Mouse (Mus musculus) layer of hippocampus, adult 9-11 months (tissue): ENCODE data around the gene Tmem63b.

Source experiments
- DNase-seq: peaks from one replicate; pipeline ENCODE4 v3.0.0; 2022

The Tmem63b gene

DNA sequence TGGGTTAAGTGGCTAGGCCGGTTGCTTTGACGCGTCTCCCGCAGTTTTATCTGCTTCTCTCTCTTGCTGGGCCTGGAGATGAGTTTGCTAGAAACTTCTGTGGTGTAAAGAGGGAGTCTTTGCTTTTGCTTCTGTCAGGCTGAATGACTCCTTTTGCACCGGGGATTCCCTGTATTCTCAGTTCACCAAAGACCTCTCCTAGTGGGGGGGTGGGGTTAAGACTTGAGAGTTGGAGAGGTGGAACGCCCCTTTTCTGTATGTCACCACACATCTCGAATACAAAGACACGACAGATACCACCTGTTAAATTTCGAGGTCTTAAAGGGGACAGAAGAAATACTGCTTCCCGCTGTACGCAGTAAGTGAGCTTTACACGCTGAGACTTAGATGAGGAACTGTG, at the start of gene Tmem63b:
TSS of gene Tmem63b (minus strand) at position 190 of the 400 bp plus-strand sequence.
- DNase-seq = no peak

DNA sequence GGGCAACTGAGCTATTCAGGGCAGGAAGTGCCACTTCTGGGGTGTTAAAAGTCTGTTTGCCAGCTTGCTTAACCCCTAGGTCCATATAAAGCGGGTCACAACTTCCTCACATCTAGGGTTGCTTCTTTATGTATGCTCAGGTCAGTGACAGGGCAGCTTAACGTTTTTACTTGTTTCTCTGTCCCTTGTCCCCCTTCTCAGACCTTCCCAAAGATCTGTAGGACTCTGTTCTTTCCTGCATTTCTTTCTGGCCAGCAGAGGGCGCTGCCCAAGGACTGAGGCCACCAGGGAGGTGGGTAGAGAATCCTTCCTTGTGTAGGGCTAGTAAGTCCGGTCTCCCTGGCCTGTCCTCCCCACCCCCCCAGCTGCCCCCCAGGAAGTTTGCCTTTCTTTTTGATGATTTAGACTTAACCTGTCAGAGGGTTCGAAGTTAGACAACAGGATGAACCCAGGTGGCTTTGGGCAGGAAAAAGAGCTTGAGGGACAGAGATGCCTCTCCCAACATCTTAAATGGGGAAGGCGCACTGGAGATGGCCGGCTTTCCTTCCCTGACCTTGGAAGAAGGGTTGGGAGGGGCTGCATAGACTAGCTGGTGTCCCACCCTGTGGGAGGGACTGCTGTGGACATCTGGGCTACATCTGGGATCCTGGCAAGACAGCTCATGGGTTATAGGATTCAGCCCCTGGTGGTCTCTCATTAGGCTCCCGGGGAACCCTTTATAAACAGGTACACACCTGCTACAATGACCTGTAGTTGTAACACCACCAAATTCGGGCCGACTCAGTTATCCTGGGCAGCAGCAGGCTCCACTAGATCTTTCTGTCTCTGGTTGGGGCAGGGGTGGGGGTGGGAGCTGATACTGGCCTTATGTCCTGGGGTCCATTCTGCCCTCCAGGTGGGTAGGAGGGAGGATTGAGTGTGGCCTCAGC, 48.9 kb upstream of the Tmem63b start:
- DNase-seq = peak; percentile 76

DNA sequence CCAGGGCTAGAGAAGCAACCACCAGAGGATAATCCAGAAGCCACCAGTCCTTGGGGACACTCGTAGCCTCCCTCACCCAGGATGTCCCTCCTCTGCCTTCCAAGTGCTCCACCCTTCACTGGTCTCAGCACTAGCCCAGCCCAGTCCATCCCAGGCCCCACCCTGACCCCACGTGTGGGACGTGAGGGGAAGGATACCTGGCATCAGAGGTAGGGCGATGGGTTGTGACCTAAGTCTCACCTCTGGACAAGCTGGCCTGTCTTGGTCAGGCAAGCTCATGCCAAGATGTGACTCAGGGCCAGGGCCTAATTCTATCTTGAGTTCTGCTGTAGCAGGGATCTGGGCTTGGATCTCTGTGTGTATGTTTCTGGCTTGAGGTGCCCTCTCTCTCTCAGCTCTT, 48.2 kb upstream of the Tmem63b start:
- DNase-seq = no peak

DNA sequence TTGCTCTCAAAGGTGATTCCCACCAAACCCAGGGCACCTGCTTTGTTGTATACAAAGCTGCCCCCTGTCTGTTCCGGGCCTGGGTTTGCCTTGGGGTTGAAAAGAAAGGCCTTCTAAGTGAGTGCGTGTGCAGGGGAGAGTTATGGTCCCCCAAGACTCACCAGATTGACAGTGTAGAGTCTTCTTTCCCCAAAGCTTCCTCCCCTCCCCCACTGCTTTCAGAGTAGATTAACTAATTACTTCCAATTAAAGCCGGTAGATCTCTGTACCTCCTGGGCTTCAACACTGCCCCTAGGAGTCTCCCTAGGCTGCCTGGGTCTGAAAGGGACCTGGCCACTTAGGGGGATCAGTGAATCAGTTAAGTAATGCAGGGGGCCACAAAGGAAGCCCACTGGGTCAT, 47.6 kb upstream of the Tmem63b start:
- no peak for DNase-seq

DNA sequence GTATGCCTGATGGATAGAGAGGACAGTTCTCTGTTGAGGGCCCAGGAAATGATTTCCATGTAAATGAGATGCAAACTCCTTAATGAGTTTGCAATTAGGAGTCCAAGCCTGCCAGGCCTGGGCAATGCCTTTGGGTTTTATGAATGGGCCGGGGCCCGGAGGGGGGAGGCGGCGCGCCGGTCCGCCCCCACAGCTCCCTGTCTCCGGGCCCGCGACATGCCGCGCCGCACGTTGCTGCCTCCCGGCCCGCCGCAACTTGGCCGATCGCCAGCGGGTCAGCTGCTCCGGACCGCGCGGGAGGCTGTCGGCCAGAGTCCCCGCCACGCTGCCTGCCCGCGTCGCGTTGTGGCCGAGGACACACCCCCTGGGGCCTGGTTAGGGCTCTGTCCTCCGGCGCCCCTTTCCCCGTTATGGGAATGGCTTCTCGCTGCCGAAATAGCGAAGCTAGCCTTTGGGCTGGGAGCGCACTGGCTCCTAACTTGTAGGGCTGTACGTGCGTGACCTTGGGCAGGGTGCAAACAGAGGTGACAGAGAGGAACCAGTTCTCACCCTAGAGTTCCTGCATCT, 47.1 kb upstream of the Tmem63b start, which contains the start of gene 1600014C23Rik:
TSS of gene 1600014C23Rik (minus strand) at position 110 of the 567 bp plus-strand sequence.
- peak; percentile 73 for DNase-seq

DNA sequence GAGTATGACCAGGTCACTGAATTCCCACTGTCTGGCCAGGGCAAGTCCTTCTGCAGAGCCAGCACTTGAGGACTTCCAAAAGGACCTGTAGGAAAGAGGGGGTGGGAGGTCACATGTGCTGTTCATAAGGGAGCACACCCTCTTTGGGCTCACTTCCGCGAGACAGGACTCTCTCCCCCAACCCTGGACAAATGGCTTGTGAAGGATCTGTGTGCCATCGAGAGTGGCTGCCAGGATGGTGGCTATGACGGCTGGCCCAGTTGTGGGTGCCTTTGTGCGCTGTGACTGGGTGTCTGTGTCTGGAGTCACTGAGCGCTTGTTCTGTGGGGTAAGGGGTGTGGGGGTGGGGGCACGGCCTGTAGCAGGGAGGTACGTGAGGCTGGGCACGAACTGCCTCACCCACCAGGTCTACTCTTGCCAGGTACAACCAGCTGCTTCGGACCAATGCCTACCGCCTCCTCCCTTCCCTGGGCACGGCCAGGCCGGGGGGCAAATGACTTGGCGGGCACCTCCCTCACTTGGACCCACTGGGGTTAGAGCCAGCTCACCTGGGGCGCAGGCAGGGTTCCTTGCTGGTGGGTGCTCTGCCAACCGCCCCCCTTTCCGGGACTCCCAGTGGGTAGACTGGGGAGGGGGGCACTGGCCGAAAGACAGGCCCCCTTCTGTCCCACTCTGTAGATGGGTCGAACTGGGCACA, 46.5 kb upstream of the Tmem63b start:
- DNase-seq = peak; percentile 60

DNA sequence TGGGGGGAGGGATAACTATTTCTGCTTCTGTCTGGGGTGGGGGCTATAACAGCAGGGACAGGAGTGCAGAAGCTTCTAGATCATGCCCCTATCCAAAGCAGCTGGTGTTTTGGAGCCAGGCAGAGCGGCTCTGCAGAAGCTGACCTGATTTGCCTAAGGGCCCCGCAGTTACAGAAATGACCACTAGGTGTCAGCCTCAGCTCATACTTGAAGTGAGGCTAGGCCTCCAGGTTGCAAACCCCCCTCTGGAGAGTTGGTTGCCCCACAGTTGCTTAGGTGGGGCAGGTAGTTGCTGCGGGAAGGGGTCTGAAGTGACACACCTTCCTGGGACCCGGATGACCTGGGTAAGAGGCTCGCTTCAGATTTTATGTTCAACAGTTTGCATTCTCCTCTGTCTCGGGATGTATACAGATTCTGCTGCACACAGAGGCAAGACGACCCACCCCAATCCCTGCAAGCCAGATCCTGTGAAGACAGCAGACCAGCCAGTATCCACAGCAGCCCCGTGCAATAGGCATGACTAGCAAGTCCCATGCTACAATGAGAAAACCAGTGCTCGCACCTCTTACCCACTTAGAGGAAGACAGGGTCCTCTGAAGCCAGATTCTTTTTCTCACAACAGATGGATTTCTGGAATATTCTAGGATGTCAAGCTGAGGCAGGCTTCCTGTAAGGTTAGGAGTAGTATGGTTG, 44.6 kb upstream of the Tmem63b start:
- DNase-seq = peak; percentile 82

DNA sequence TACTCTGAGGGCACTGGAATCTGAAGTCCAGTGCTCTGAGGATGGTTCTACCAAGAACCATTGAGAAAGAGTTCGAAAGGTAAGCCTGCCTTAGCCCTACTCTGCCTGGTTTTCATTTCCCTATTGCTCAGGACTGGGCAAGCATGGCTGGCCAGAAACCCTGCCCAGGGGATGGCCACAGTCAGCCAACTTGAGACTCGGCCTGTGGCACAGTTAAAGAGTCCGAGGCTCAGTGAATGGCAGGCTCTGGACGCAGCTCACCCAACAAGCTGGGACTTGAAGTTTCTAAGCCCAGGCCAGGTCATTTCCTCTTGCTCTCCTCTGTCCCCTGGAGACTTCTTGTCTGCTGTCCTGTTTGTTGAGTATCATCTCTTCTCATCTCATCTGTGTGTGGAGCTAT, 44.0 kb upstream of the Tmem63b start:
- DNase-seq = no peak

DNA sequence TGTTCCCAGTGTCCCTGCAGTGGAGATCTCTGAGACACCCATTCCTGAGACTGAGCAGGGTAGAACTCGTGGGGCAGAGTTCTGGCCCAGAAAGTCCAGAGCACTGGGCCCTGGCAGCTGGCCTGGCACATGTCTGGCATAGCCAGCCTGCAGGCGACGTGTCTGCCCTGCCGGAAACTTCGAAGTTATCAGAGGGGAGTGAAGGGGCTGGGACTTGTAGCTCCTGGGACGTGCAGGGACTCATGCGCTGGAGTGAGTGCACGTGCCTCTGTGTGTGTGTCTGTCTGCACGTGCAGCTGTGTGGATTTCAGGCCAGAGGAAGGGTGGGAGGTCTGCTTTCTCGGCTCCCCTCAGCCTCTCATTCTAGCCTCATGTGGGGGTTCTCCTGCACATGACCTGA, 42.7 kb upstream of the Tmem63b start:
- no peak for DNase-seq

DNA sequence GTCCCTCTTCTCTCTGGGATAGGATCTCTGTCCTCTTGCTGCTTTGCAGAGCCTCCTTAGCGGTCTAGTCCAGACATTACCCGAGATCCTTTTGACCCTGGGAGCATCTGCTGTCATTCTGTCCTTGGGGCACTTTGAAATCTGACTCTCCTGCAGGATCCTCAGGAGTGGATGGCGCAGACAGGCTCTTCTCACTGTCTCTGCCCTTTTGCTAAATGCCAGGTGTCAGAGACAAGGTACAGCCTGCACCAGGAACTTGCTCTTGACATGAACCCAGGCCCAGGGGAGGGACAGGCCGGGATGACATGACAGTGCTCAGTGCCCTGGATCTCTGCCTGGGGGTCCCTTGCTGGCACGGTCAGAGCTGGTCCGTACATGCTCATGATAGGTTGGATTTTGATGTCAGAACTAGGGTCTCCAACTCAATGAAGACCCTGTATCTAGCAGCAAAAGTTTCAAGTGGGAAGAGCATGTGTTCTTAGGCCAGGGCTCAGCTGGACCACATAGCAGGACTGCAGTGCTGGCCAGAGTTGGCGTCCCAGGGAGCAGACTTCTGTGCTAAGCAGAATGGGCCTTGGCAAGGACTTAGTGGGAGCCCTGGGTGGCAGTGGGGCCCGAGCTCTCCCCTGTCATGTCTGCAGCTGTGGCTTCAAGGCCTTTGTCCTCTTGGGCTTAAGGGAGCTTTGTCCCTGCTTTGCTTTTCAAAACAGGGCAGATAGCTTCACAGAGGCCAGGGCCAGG, 41.4 kb upstream of the Tmem63b start:
- no peak for DNase-seq

DNA sequence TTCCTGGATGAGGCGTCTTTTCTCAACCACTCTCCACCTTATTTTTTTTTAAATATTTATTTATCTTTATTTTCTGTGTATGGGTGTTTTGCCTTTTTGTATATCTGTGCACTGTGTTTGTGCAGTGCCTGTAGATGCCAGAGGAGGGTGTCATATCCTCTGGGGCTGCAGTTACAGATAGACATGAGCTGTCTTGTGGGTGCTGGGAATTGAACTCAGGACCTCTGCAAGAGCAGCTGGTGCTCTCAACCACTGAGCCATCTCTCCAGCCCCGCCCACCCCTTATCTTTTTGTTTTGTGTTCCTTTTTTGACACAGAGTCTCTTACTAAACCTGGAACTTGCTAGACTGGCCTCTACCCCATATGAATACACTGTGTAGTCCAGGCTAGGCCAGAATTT, 40.8 kb upstream of the Tmem63b start:
- DNase-seq = no peak

DNA sequence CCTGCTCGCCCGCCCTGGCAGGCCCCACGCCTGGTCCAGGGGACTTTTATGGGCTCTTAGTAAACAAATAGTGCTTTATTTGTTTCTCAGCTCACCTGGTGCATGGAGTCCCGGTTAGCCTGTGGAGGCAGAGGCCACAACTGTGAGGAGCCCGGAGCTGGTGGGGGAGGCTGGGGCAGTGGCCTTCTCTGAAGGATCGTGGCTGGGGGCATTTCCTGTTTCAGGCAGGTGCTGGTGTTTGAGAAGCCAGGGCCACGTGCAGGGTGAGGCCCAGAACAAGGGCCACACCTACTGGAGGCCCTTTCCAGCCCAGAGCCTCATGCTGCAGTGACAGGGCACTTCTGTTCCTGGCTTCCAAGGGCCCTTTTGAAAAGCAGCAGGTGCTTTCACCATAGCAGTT, 39.5 kb upstream of the Tmem63b start:
- DNase-seq = no peak

DNA sequence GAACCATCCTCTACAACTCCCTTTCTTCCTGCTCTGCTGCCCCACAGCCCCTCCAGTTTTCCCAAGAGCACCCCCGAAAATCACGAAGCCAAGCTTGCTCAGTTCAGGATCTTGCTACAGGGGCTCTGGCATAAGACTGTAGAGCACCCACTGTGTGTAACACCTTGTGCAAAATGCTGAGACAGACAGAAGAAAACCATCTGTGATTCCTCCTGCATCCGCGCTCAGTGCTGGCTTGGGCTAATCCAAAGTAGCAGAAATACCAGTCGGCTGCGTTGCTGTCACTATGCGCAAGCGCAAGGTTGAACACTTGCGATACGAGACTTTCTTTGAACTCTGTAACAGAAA, 37.8 kb upstream of the Tmem63b start:
- no peak for DNase-seq

DNA sequence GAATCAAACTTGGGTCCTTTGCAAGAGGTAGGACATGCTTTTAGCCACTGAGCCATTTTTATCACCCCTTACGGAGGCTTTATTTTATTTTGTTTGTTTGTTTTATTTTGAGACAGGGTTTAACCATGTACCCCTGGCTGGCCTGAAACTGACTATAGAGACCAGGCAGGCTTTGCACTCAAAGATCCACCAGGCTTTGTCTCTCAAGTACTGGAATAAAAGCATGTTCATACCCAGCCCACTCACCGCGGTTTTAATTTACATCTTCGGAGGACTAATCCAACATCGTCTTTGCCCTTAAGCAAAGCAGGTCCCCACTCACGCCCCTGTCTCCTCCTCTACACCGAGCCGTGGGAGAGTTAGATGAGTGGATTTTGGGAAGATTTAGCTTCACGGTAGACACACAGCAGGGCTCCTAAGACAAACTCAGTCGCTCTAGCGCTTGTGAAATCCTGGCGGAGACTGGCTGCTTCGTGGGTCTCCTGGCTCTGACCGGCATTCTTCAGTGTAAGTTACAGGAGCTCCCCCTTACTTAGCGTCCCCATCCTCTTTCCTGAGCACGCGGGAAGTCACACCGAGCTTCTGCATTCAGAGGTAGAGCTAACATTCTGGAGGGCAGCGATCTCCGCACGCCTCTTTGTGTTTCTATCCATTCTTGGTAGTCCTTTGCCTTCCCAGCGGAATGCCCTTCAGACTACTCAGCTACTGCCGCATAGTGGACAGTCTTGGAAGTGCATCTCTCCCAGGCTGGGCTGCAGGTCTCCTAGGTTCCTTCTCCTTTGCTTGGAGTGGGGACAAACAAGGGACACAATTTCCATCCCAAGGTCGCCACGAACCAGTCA, 37.2 kb upstream of the Tmem63b start:
- peak; percentile 59 for DNase-seq

DNA sequence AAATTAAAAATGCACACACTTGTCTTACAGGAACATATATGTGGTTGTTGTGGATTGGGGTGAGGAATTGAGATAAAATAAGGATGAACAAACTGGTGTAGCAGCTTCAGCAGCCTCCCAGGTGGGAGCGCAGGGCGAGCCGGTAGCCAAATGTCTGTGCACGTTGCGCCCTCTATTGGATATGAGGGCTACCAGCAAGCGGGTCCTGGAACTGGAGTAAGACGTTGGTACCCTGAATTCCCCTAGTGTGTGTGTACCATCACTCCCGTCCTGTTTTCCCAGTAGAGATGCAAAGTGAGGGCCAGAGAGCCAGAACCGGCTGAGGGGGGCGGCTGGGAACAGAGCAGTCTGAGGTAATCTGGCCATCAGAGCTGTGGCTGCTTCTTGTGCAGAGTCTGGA, 31.6 kb upstream of the Tmem63b start:
- DNase-seq = peak; percentile 68

DNA sequence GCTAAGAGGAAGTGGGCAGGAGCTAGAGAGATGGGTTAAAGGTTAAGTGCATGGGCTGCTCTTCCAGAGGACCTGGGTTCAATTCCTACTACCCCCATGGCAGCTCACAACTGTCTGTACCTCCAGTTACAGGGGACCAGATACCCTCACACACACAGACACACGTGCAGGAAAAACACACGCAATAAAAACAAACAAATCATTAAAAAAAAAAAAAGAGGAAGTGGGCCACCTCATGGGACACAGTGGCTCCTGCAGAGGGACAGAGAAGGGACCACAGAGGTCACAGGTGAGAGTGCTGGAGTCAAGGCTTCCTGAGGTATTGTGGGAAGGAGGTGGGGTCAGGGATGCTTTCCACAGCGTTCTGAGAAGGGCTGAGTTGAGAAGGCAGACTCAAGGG, 24.8 kb upstream of the Tmem63b start:
- DNase-seq = no peak

DNA sequence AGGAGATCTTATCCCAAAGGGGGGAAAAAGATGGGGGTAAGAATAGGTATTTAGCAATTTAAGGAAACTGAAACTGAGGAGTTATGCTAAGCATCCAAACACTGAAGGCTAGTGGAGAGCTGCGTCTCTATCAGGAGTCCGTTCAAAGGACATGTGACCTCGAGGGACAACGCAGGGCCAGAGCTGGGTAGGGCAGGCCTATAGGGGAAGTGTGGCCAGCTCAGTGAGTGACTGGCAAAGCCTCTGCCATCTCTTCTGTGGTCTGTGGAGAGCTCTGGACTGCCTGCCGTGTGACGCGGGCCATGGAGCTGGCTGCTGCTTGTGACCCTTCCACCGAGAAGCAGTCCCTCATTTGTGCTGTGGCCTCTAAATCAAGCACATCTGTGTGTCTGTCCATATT, 23.7 kb upstream of the Tmem63b start:
- no peak for DNase-seq

DNA sequence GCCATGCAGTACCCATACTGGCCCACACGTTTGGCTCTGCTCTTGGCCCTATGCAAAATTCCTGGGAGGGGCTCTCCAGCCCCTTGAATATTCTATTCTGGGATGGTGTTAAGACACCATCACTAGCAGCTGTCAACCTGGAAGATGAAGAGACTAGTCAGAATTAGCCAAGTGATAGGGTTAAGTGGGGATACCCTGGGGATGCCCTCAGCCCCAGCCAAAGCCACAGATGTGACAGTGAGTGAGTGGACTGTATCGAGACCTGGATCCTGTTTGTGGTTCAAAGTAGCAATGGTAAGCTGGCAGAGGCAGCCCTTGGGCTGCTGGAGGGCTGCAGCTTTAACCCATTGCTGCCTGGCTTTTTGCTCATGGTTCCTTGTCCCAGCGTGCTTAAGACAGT, 23.1 kb upstream of the Tmem63b start:
- no peak for DNase-seq

DNA sequence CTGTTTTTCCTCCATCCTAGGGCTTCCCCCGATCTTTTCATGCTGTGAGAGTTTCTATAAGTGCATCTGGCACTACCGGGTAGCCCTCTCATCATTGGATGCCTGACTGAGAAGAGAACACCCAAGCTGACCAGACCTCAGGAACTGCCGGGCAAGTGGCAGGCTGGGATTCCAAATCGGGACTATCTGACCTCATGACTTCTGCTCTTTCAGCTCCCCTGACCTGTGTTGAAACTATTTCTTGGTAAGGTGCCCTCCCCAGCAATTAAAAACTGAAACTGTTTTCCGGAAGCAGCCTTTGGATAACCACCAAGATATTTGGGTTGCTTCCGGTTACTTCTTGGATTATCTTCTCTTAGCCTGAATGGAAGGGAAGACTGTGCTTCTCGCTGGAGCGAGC, 21.5 kb upstream of the Tmem63b start:
- no peak for DNase-seq

DNA sequence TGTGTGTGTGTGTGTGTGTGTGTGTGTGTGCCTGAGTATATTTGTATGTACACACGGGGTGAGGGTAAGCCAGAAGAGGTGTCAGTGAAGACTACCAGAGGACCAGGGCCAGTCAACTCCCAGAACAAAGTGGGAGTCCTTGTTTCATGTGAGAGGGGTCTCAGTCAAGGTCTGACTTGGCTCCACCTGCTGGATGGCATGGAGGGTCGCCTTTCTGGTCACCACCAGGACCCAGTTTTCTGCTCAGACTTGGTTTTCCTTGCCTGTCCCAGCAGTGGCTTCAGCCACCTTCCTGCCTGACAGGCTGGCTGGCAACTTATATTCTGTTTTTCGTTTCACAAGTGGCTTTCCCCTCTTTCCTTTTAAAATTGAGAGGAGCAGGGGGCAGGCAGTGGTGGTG, 20.7 kb upstream of the Tmem63b start:
- DNase-seq = no peak

DNA sequence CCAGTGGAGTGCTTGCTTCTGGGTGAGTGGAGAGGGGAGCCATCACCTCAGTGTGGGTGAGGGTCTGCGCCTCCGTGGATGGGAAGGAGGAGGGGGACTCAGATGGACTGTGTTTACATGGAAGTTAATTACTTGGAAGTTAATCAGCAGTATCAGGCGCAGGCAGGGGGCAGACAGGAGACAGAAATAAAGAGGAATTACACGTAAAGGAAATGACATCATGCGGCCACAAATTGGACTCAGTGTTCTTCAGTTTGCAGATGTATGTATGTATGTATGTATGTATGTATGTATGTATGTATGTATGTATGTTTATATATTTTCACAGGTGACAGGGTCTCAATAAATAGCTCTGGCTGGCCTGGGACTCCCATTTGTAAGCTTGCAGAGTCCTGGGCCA, 20.1 kb upstream of the Tmem63b start:
- no peak for DNase-seq

DNA sequence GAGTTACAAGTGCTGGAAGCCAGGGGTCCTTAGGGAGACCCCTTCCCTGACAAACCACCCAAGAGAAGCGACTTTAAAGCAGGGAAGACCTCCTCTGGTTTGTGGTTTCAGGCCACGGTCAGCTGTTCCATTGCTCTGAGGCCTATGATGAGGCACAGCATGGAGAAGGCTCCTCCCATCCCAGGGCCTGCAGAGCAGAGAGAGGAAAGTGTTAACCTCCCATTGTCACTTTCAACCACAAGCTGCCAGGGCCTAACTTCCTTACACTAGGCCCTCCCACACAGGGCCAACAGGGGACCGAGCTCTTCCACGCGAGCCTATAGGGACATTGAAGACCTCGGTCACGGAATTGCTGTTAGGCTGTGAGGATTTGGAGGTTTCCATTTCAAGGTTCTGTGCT, 16.5 kb upstream of the Tmem63b start:
- no peak for DNase-seq
